Mouse (Mus musculus) cerebellum, postnatal 25 days (tissue): ENCODE results near the gene Faap100.
A peak's percentile ranks its signal among the peaks of the same experiment; 100 is the strongest.
"Not testable (repeated sequence)": the region's sequence is repeated elsewhere in the genome, so short reads cannot be mapped to it uniquely, and the experiment has no call there.

ENCODE experiments used
- DNase-seq, 2 experiments: peaks; one replicate each; pipeline ENCODE4 v3.0.0; 2021; ENCODE audit warnings: mixed read lengths in 2 of 2

Faap100 gene

DNA sequence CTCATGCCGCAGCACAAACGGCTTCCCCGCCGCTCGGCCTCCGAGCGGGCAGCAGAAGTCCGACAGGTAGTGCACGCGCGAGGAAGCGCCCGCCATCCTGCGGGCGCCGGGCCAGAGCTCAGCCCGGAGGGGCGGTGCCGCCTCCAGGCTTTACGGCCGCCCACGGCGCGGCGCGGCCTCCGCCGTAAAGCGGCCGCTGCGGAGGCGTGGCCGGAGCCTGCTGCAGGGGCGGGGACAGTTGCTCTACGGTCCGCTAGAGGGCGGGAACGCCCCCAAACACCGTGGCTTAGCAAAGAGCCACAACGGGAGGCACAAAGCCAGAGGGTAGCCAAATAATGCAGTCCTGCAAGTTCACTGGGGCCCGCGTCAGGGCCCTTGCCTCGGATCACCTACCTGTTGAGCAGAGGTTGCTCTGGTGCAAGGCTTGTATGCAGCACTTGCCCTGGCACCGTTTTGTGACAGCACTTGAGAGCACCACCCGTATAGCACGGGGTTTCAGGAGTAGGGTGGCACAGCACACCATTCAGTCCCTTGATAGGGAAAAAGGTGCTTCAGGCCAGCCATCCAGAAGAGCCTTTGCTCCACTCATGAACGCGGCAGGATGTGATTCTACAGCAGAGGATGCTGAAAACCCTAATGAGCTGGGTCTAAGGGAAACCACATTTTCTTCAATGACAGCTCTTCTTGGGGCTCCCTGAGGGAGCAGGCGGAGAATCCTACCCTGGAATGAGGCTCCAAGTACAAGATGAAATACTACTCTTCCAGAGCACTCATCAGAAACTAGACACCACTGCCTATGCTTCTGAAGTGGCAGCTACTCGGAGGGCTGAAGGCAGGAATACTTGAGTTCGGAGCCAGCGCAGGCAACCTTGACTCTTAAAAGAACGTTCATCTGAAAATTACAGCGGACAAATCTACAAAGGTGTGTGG, at the start of gene Faap100:
Gene Faap100 (minus strand): TSS at position 154 of the 930 bp plus-strand sequence.
- peak; percentile 90 to 92 for DNase-seq

DNA sequence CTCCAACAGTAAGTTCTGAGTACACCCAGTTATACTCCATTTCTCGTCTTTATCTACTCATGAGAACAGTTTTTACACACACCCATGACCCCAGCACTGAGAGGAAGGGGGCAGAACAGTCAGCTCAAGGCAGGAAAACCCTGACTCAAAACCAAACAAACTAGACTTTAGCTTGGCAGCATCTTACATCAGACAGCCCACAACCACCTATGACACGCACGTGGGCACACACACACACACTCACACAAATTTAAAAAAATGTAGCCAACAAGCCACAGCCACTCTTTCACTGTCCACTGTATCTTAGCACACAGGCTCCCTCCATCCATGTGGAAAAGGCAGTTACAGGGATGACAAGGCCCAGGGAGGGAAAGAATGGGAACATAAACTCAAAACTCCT, 48.2 kb upstream of the Faap100 start:
- DNase-seq, result no peak

DNA sequence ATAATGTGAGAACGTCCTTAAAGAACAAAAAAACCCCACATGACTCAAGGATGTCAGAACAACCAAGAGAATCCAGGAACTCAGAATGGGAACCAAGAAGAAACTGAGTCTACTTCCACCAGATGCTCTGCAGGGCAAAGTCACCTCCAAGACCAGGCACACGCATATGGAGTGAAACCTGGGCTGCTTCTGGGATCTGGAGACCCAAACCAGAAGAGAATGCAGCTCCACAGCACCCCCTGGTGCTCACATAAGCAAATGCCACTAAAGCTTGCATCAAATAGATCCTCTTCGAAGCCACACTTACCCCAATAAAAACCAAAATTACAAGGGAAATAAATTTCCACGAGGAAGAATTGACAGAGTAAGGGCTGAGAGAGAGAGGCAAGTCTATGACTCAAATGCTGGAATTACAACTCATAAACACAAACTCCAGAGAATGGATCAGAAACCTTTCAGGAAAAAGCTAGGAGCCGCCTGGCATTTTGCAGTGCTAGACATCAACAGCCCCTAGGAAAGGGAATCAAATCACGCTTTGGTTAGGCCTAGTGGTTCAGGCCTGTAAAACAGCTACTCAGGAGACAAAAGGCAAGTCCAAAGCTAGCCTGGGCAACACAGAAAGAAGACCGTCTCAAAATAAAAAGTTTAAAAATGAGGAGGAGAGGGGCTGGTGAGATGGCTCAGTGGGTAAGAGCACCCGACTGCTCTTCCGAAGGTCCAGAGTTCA, 45.2 kb upstream of the Faap100 start:
- DNase-seq, result peak; percentile 69 to 79

GRCm38 (mm10) chr11:120422651-120423568, 44.3 kb upstream of the Faap100 start:
- DNase-seq, result no peak

DNA sequence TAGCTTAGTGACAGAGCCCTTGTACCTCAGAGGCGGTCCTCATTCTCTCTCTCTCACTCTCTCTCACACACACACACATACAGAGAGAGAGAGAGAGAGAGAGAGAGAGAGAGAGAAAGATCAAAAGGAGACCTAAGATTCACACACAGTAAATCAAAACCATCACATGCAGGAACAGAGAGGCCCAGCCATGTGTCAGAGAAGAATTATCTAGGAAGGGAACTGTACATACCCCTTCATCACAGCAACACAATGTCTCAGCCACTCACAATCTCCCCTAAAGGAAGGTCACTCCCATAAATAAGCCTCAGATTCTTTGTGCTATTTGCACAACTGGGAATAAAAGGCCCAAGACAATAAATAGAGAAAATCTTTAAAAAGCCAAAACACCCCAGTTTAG, 40.0 kb upstream of the Faap100 start:
- no peak for DNase-seq

DNA sequence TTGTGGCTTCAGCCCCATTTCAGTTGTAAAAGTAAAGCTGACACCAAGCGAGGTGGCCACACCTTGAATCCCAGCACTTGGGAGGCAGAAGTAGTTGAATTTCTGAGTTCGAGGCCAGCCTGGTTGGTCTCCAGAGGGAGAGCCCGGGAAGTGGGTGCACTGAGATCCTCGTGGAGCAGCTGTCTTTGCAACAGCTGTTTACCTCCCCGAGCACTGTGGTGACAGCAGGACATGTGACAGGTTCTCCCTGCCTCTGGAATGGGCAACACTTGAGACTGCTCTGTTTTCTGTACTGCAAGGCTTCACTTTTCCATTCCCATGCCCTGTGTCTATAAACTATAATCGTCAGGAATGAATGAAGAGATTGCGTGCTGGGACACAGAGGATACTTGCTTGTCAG, 39.3 kb upstream of the Faap100 start:
- DNase-seq, result no peak

- DNase-seq, result not testable (repeated sequence)
These were observed 35.1 kb upstream of the Faap100 start for GRCm38 (mm10) chr11:120413621-120414020.

DNA sequence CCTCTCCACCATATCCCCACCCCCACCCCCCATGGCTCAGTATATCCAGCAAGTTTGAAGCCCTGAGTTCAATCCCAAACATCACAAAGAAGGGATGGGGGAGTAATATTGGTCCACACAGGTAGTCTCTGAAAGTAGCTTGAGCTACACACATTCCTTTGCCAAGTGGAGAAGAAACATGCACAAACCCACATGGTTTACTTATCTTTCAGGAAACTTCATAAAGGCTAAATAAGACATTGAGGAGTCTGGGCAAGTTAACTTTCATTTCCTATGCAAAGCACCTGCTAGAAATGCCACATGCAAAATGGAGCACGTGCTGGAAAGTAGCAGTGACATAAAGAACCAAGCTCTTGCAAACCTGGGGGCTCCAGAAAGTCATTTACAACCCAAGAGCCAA, 27.9 kb upstream of the Faap100 start:
- DNase-seq, result no peak

DNA sequence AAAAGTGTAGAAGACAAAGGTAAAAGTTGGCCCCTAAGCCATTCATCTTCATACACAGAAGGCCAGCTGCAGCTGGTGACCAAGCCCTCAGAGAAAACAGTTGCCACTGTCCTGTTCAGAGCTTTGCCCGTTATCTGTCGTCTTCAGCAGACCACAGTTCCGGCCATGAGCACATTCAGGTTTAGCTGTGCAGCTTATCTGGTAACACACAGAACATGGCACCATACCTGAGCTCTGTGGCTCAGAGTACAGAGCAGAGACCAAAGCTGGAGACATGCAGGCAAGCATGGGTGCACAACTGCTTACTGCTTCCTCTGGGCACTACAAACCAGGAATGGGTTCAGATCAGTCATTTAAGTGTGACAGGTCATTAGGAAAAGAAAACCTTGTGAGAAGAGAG, 27.3 kb upstream of the Faap100 start:
- DNase-seq, result no peak

DNA sequence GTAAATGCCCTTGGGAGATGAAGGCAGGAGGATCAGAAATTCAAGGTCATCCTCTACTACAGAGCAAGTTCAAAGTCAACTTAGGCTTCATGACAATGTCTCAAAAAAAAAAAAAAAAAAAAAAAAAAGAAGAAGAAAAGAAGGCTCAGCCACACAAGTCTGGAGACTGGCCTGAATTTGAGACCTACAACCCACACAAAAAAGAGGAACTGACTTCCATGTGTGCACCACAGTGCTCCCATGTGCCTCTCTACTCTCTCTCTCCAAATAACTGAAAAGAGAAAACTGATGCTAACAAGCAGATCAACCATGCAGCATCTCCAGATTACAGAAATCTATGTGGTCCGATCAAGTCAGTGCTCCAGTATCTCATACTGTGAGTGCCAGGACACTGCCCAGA, 26.2 kb upstream of the Faap100 start:
- no peak for DNase-seq

DNA sequence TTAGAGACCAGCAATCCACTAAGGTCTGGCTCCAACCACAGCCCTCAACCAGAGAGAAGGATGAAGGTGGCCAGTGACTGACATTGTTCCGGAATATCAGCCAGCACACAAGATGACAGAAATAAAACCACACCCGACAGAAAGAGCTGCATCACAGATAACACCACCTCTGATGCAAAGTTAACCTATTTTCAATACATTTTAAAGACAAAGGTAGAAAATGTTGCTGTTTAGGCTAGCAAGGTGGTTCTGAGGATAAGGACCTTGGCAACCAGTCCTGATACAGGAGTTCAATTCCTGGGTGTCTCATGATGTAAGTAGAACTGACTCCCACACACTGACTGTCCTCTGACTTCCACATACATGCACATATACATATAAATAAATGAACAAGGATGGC, 20.8 kb upstream of the Faap100 start:
- DNase-seq, result no peak

GRCm38 (mm10) chr11:120397602-120398001, 19.0 kb upstream of the Faap100 start:
- no peak for DNase-seq

DNA sequence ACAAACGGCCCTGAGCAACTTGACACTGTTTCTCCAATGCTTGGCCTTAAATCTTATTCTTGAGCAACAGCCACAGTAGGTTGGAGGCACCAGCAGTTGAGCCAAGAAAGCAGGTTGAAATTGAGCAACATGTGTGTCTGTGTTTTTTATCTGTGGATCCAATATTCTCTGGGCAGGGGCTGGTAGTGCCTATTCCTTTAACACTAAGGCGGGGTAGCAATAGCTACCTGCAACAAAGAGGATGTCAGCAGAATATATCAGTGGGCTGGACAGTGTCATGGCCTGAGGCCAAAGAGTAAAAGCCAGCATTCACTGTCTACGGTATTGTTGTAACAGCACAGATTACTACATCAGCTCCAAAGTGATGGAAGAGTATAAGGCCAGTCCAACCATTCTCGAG, 17.1 kb upstream of the Faap100 start:
- no peak for DNase-seq

- no peak for DNase-seq
These were observed 10.0 kb upstream of the Faap100 start for GRCm38 (mm10) chr11:120388580-120388979.

DNA sequence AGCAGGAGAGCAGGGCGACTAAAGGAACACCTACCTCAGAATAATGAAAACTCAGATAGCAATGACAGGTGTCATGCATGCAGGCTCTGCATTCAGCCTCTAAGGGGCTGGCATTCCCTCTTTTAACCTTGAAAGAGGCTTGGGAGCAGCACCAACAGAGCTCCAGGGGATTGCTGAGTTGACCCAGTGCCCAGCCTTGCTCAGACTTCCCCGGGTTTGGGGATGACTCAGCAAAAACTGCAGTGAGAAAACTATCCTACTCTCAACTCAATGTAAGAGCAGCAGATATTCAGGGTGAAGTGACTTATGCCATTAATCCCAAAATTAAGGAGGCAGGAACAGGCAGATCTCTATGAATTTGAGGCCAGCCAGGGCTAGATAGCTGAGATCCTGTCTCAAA, 8.6 kb upstream of the Faap100 start:
- no peak for DNase-seq

- DNase-seq, result no peak
These were observed 8.1 kb upstream of the Faap100 start for GRCm38 (mm10) chr11:120386632-120387031.

- no peak for DNase-seq
These were observed 3.9 kb upstream of the Faap100 start for GRCm38 (mm10) chr11:120382509-120382908.

- DNase-seq, result no peak
These were observed 2.6 kb upstream of the Faap100 start for GRCm38 (mm10) chr11:120381157-120381556.

GRCm38 (mm10) chr11:120380271-120380670, 1.7 kb upstream of the Faap100 start:
- DNase-seq, result no peak

DNA sequence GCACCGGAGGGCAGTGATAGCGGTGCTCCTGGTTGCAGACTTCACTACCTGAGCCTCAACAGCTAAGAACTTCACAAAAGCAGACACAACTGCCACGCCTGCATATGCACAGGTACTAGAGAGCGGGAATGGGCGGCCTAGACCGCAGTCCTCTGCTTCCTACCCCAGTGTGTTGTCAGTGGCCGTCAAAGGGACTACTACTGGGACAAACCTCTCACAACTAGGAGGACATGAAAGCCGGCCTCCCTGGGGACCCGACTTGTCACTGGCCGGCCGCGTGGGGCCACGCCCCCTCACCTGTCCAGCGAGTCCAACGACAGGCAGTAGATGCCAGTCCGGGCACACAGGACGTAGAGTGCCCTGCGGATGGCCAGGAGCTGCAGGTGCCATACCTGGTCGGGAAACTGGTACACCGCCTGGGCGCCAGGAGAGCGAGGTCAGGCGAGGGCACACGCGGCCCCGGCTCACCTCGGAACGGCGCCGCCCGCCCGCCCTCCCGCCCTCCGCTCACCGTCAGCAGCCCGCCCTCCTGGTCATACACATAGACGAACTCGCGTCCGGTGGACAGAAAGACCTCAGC, 443 bp downstream of the Faap100 start:
- DNase-seq, result peak in 1 of 2 experiments; percentile 68

GRCm38 (mm10) chr11:120377337-120377736, 1.2 kb downstream of the Faap100 start:
- DNase-seq, result peak in 1 of 2 experiments; percentile 19
